25 mouse cellular contexts compared by ENCODE assay signal in the genomic region with DNA sequence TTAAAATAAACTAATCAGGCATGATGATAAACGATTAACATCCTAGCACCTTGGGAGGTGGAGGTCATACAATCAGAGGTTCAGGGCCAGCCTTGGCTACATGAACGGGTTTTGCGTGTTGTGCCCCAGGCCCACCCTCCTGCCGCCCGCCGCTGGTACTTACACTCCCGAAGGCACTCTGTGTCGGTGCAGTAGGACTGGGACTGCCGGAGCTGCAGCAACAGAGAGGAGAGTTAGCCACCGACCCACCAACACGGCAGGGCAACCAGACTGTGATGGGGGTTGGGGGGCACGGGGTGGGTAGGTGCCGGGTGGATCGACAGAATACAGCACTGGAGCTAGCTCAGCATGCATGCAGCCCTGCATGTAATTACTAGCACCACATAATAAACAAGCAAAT. TPM values are rescaled to one million over a fixed set of nuclear protein-coding genes. Genes with fewer than 3 reads are reported as not detected.
"Had no signal": no experiment of that assay in that cellular context is flagged by ENCODE, and none has a peak within 500 bp of the region (broad histone marks: within the 10 kb centered on the region; RNA-seq: fewer than 3 reads in every experiment).

No protein-coding gene starts in this region.

- H3K4me2 ChIP-seq: liver, embryonic 13.5 days; midbrain, embryonic 11.5 days had no signal

- H3K27me3 ChIP-seq: liver, embryonic 13.5 days had no signal

- DNase-seq: kidney, postnatal 10 days; kidney, postnatal 36 days; left cerebral cortex, postnatal 4 days; liver, embryonic 13.5 days; lung, adult 2 months; lung, postnatal 14 days; lung, postnatal 4 days; midbrain, embryonic 14.5 days; thymus, adult 18-20 months; thymus, postnatal 36 days had no signal

- H3K36me3 ChIP-seq: liver, embryonic 13.5 days had no signal

- H3K4me3 ChIP-seq: liver, embryonic 13.5 days had no signal

- H3K27ac ChIP-seq: liver, embryonic 13.5 days had no signal

- H3K9me3 ChIP-seq: liver, embryonic 13.5 days had no signal

- H3K4me1 ChIP-seq: liver, embryonic 13.5 days had no signal

- H3K9ac ChIP-seq: liver, embryonic 13.5 days had no signal

RNA-seq across cellular contexts. Expression of a gene that starts 32.3 kb away (rescaled TPM):
- total RNA-seq: layer of hippocampus, postnatal 10 days; left cerebral cortex, postnatal 4 days; liver, adult 2 months; megakaryocyte progenitor cell, adult 5-6 weeks; megakaryocyte-erythroid progenitor cell, adult 5-6 weeks; midbrain, postnatal 0 days had no signal
- polyA plus RNA-seq: limb, embryonic 14.5 days; liver, embryonic 16.5 days; lung, adult 2 months; lung, embryonic 16.5 days; midbrain, embryonic 11.5 days; midbrain, postnatal 0 days; neural tube, embryonic 11.5 days; neural tube, embryonic 14.5 days; spleen, adult 2 months; stomach, embryonic 16.5 days; testis, adult 2 months; urinary bladder, adult 2 months had no signal
